Mouse (Mus musculus) c-Kit-positive CD71-positive TER-119-negative erythroid progenitor cells, embryonic 14.5 days (primary cell): Measurements from ENCODE around the gene Rtn4rl2.
A peak's percentile ranks its signal among the peaks of the same experiment; 100 is the strongest.

Experiments used
- DNase-seq: peaks from one replicate; pipeline ENCODE4 v3.0.0-alpha.2; 2013; ENCODE audit warnings: low read depth

The Rtn4rl2 gene

GRCm38 (mm10) chr2:84884611-84885010 is 1.9 kb downstream of the Rtn4rl2 start:
- no peak for DNase-seq

GRCm38 (mm10) chr2:84883942-84884341 is 2.6 kb downstream of the Rtn4rl2 start:
- no peak for DNase-seq

- no peak for DNase-seq
Observed at GRCm38 (mm10) chr2:84883530-84883929, 3.0 kb downstream of the Rtn4rl2 start.

- no peak for DNase-seq
Observed at GRCm38 (mm10) chr2:84883084-84883483, 3.4 kb downstream of the Rtn4rl2 start.

DNA sequence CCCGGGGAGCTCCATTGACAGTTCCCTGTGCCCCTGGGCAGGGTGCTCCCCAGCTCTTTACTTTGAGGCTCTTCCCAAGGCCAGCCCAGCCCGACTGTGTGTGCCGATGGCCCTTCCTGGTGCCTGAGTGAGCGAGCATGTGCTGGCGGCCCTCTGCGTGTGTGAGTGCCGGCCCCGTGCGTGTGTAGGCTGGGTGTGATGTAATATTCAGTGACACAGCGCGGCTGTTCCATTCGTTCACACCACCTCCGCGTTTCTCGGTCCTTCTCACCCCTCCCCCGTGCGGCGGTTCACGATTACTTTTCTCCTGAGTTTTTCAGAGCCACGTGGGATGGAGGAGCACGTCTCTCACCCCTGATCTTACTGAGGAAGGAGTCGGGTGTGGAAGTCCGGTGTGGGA is 3.9 kb downstream of the Rtn4rl2 start:
- no peak for DNase-seq

DNA sequence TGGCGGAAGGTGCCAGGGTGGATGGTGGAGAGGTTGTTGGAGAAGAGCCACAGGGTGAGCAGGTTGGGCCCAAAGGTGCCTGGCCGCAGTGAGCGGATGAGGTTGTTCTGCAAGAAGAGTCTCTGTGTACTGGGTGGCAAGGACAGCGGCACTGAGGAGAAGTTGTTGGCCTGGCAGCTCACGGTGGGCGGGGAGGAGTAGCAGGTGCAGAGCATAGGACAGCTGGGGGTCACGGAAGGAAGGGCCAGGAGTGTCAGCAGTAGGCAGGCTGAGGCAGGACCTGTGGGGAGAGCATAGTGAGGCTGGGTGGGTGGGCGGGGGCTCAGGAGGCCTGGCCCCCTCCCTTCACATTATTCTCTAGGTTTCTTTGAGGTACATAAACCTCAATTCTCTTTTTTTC is 5.9 kb downstream of the Rtn4rl2 start:
- DNase-seq = no peak

DNA sequence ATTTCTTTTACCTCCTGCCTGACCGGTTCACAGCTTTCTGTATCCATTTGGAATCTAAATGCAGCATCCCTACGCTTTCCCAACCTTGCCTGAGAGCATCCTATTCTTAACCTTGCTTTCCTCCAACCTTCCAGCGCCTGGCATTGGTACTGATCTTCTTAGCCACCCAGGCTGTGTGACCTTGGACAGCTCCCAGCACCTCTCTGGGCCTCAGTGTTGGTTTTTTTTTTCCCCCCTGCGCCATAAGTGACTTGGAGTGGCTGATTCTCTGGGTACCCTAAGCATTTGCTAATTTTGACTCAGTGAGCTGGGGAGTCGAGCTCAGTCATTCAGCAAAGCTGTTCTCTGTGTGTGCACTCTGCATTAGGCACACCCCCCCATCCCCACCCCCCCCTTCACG is 10.7 kb downstream of the Rtn4rl2 start:
- DNase-seq = no peak

GRCm38 (mm10) chr2:84872105-84872716 is 14.3 kb downstream of the Rtn4rl2 start:
- no peak for DNase-seq

DNA sequence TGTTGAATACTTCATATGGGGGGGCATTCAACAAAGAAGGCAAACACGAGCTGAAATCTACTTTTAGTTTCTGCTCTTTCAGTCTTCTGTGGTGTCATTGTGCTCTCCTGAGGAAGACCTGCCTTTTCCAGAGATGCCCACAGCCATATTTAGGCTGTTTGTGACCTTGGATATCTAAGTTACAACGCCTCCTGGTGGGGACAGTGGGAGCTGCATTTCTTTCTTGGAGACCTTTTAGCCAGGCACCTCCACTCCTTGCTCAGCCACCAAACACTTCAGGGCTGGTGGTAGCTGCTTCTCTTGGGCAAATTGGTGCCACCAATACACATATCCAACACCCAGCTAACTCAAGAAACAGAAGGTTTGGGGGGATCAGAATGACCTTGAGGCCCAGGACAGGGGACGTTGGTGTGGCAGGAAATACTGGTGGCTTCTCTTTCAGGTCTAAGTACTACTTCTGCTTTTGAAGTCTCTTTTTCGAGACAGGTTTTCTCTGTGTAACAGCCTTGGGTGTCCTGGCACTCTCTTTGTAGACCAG is 15.8 kb downstream of the Rtn4rl2 start:
- peak; percentile 55 for DNase-seq

DNA sequence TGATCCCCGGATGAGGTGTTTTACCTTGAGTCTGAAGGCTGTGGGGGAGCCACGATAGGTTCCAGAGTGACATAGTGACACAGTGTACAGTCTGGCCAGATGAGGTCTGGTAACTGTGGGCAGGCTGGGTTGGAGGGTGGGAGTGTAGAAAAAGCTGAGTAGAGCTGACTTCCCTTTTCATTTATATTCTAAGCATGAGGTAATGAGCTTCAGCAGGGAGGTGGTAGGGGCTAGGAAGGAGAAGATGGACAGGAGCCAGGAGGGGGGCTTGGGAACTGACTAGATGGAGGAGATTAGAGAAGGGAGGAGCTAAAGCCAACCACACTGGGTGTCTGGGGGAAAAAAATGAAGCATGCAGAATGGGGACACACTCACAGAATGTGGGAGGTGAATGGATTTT is 17.5 kb downstream of the Rtn4rl2 start:
- DNase-seq = no peak

- DNase-seq = peak; percentile 73
Observed at GRCm38 (mm10) chr2:84868521-84868943, 18.0 kb downstream of the Rtn4rl2 start.

DNA sequence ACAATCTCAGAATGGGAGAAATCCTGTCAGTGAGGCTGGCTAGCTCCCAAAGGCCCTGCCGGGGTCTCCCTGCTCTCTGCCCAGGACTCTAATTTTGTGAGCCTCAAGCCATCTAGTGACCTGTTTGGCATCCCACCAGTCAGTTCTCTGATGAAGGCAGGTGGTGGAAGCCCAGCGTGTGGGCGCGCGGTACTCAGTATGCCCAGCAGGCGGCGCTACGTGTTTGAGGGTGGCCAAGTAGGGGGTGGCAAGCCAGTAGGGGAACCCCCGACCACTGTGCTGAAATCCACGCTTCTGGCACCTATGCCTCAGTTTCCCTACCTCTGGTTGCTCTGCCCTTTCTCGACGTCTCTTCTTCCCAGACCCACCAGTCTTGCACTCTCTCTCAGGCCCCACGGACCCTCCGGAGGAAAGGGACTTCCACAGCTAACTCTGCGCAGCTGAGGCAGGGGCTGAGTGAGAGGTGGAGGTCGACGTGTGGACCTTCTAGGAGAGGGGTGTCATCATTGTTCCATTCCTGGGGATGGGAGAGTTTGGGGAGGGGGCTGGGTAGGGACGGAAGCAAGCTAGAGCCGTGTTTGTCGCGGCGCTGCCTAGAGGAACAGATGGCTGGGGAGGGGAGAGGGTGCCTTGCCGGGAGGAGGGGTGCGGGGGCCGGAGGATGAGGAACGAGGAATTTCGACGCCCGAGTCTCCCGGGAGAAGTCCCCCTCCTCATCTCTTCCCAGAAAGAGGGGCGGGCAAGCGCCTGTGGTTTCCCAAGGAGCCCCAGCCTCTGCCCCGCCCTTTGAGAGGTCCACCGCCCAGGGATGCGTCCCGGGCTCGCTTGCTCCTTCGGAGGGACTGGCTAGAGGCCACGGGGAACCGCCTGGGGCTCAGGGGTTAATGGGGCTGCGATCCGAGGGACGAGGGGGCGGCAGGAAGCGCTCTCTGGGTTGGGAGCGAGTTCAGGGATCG is 20.6 kb downstream of the Rtn4rl2 start:
- no peak for DNase-seq

DNA sequence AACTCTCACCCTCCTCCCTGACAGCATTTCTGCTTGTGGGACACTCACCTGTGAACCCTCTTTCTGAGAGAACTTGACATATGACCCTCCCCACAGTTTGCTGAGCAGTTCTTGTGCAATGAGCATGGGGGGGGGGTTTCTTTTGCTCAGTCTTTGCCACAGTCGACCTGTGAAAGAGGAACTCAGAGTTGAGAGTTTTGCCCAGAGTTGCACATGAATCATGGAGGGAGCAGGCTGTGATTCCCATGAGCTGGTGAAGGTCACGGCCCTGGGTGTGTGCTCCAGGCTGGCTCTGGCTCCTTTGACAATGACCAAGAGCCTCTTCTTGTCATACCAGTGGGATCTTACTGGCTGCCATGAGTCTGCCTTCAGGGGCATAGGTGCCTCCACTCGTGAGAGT is 24.3 kb downstream of the Rtn4rl2 start:
- DNase-seq = no peak

DNA sequence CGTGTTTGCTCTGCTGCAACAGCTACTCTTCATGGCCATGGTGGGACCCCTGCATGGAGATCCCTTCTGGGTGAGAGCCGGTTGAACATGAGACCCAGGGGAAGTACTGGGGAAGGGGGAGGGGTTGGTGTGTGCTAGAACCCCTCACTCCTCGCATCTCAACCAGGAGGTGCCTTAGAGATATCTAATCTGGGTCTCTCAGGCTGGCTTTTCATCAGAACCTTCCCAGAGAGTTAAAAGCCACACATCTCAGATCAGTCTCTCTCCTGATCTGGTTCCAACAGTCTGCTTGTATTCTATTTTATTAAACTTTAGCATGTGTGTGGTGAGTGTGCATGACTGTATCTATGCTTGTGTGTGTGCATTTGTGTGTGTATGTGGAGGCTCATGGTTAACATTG is 25.1 kb downstream of the Rtn4rl2 start:
- DNase-seq = no peak

GRCm38 (mm10) chr2:84859991-84860780 is 26.3 kb downstream of the Rtn4rl2 start:
- no peak for DNase-seq

DNA sequence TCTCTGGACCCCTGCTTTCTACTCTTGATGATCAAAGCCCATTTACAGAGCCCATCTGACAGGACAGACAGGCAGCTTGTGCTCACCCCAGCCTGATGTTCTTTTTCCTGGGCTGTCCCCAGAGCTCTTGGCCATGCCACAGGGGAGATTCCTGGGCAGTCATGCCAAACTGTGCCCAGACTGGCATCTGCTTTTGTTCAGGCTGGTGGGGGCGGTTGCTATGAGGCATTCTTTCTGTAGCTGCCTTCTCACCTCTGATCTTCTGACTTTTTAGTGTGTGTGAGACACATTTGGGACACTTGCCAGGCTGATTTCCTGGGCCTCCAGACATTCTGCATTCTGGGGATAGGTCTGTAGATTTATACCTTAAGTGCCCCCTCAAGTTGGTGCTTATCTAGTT is 28.0 kb downstream of the Rtn4rl2 start:
- DNase-seq = no peak

GRCm38 (mm10) chr2:84855732-84856131 is 30.8 kb downstream of the Rtn4rl2 start:
- DNase-seq = no peak

- no peak for DNase-seq
Observed at GRCm38 (mm10) chr2:84851130-84852040, 35.1 kb downstream of the Rtn4rl2 start.

GRCm38 (mm10) chr2:84850407-84851129 is 35.9 kb downstream of the Rtn4rl2 start:
- no peak for DNase-seq

GRCm38 (mm10) chr2:84845226-84845625 is 41.3 kb downstream of the Rtn4rl2 start:
- no peak for DNase-seq

- DNase-seq = no peak
Observed at GRCm38 (mm10) chr2:84843654-84844053, 42.9 kb downstream of the Rtn4rl2 start.
